Mouse (Mus musculus): Measurements from ENCODE around the gene Rab7. TPM values are rescaled to one million over a fixed set of nuclear protein-coding genes. Genes with fewer than 3 reads are reported as not detected.

The Rab7 gene
- polyA plus RNA-seq (2015; fragmentation: Nextera tagmentation; extraction: Ambion mirVana), result 195 and 206 TPM in 2 replicates

- peak; percentile 93 for ATAC-seq (ENCODE audit: extremely low read depth, insufficient number of reproducible peaks, low FRiP score, low TSS enrichment)
Measured at GRCm38 (mm10) chr6:88044577-88045405, at the start of gene Rab7. Gene Rab7 (minus strand): TSS chr6:88045270.

GRCm38 (mm10) chr6:88088971-88089370, 43.9 kb upstream of the Rab7 start:
- H3K4me3 ChIP-seq, result no peak overlapping the region
- peaks cover 21% of the 10 kb centered on the region for H3K4me1 ChIP-seq
- no peaks in the 10 kb centered on the region for H3K9me3 ChIP-seq
- no peaks in the 10 kb centered on the region for H3K27me3 ChIP-seq (replicated peaks)
- ATAC-seq (ENCODE audit: extremely low read depth, insufficient number of reproducible peaks, low FRiP score, low TSS enrichment), result no peak
- no peak overlapping the region for H3K9ac ChIP-seq
- peaks cover 63% of the 10 kb centered on the region for H3K36me3 ChIP-seq
- H3K4me2 ChIP-seq, result no peak overlapping the region
- H3K27ac ChIP-seq (replicated peaks), result no peak overlapping the region
- 69% methylated on average over 1 of the region's 1 CpGs for WGBS

More at GRCm38 (mm10) chr6:88044577-88045405, at the start of gene Rab7:
- Histone ChIP-seq H3K9me3 (no peaks in the 10 kb centered on the region), H3K27ac (replicated peaks) (peak within 1 kb of the TSS; percentile 92), H3K4me2 (peak within 1 kb of the TSS; percentile 95), H3K9ac (peak within 1 kb of the TSS; percentile 97), H3K27me3 (replicated peaks) (peaks cover 9% of the 10 kb centered on the region; the same call in 1 of the 2 replicates), H3K4me3 (peak within 1 kb of the TSS; percentile 89), H3K36me3 (no peaks in the 10 kb centered on the region; the same call in 1 of the 2 replicates), H3K4me1 (peaks cover 39% of the 10 kb centered on the region)
- under 1% methylated on average over 82 of the region's 82 CpGs for WGBS

GRCm38 (mm10) chr6:88084278-88085151, 39.4 kb upstream of the Rab7 start, which contains the start of gene Rpn1:
Gene Rpn1 (plus strand): TSS chr6:88084482.
- H3K4me3 ChIP-seq, result peak within 1 kb of the TSS; percentile 77
- H3K4me1 ChIP-seq, result peaks cover 25% of the 10 kb centered on the region
- H3K27ac ChIP-seq (replicated peaks), result peak within 1 kb of the TSS; percentile 57
- peaks cover 19% of the 10 kb centered on the region for H3K36me3 ChIP-seq
- no peaks in the 10 kb centered on the region for H3K9me3 ChIP-seq
- peak; percentile 93 for ATAC-seq (ENCODE audit: extremely low read depth, insufficient number of reproducible peaks, low FRiP score, low TSS enrichment)
- H3K4me2 ChIP-seq, result peak within 1 kb of the TSS; percentile 80
- H3K9ac ChIP-seq, result peak within 1 kb of the TSS; percentile 92
- WGBS, result under 1% methylated on average over 62 of the region's 71 CpGs
- peaks cover 11% of the 10 kb centered on the region for H3K27me3 ChIP-seq (replicated peaks)

GRCm38 (mm10) chr6:88083672-88084071, 38.6 kb upstream of the Rab7 start:
- 54% methylated on average over 3 of the region's 3 CpGs for WGBS
- Histone ChIP-seq H3K36me3 (peaks cover 12% of the 10 kb centered on the region), H3K9ac (no peak overlapping the region), H3K9me3 (no peaks in the 10 kb centered on the region), H3K4me3 (peak overlapping the region; percentile 77), H3K27me3 (replicated peaks) (peaks cover 18% of the 10 kb centered on the region), H3K4me1 (peaks cover 25% of the 10 kb centered on the region), H3K27ac (replicated peaks) (peak overlapping the region; percentile 26; the same call in 1 of the 2 replicates), H3K4me2 (peak overlapping the region; percentile 80)
- no peak for ATAC-seq (ENCODE audit: extremely low read depth, insufficient number of reproducible peaks, low FRiP score, low TSS enrichment)

- Histone ChIP-seq H3K4me3 (no peak overlapping the region), H3K9me3 (no peaks in the 10 kb centered on the region), H3K4me2 (no peak overlapping the region), H3K27ac (replicated peaks) (no peak overlapping the region), H3K27me3 (replicated peaks) (peaks cover 21% of the 10 kb centered on the region), H3K36me3 (peaks cover 7% of the 10 kb centered on the region), H3K4me1 (peaks cover 25% of the 10 kb centered on the region), H3K9ac (no peak overlapping the region)
- ATAC-seq (ENCODE audit: extremely low read depth, insufficient number of reproducible peaks, low FRiP score, low TSS enrichment), result no peak
- 78% methylated on average over 7 of the region's 7 CpGs for WGBS
Measured at GRCm38 (mm10) chr6:88083095-88083494, 38.0 kb upstream of the Rab7 start.

GRCm38 (mm10) chr6:88075960-88076517, 31.0 kb upstream of the Rab7 start:
- peaks cover 5% of the 10 kb centered on the region; the same call in 1 of the 2 replicates for H3K4me1 ChIP-seq
- H3K36me3 ChIP-seq, result no peaks in the 10 kb centered on the region
- peak overlapping the region; percentile 87 for H3K4me2 ChIP-seq
- 59% methylated on average over 1 of the region's 1 CpGs for WGBS
- H3K27ac ChIP-seq (replicated peaks), result 0 out of 2 replicates have a peak overlapping the region, but pooled peaks have one; percentile 86
- no peak for ATAC-seq (ENCODE audit: extremely low read depth, insufficient number of reproducible peaks, low FRiP score, low TSS enrichment)
- no peaks in the 10 kb centered on the region for H3K9me3 ChIP-seq
- no peak overlapping the region for H3K4me3 ChIP-seq
- H3K9ac ChIP-seq, result no peak overlapping the region
- peaks cover 35% of the 10 kb centered on the region for H3K27me3 ChIP-seq (replicated peaks)

GRCm38 (mm10) chr6:88074752-88075554, 29.9 kb upstream of the Rab7 start:
- peaks cover 28% of the 10 kb centered on the region for H3K27me3 ChIP-seq (replicated peaks)
- no peaks in the 10 kb centered on the region for H3K9me3 ChIP-seq
- 4% methylated on average over 32 of the region's 32 CpGs for WGBS
- H3K4me3 ChIP-seq, result peak overlapping the region; percentile 58
- peak overlapping the region; percentile 87 for H3K4me2 ChIP-seq
- peak; percentile 97 for ATAC-seq (ENCODE audit: extremely low read depth, insufficient number of reproducible peaks, low FRiP score, low TSS enrichment)
- peaks cover 5% of the 10 kb centered on the region; the same call in 1 of the 2 replicates for H3K4me1 ChIP-seq
- H3K27ac ChIP-seq (replicated peaks), result peak overlapping the region; percentile 86
- no peaks in the 10 kb centered on the region for H3K36me3 ChIP-seq
- peak overlapping the region; percentile 81 for H3K9ac ChIP-seq

GRCm38 (mm10) chr6:88071216-88071615, 26.1 kb upstream of the Rab7 start:
- H3K27me3 ChIP-seq (replicated peaks), result peaks cover 11% of the 10 kb centered on the region
- H3K36me3 ChIP-seq, result no peaks in the 10 kb centered on the region
- H3K4me3 ChIP-seq, result no peak overlapping the region
- H3K9me3 ChIP-seq, result no peaks in the 10 kb centered on the region
- H3K4me1 ChIP-seq, result peaks cover 5% of the 10 kb centered on the region; the same call in 1 of the 2 replicates
- no peak overlapping the region for H3K9ac ChIP-seq
- ATAC-seq (ENCODE audit: extremely low read depth, insufficient number of reproducible peaks, low FRiP score, low TSS enrichment), result no peak
- H3K4me2 ChIP-seq, result no peak overlapping the region
- 67% methylated on average over 5 of the region's 5 CpGs for WGBS
- no peak overlapping the region for H3K27ac ChIP-seq (replicated peaks)

GRCm38 (mm10) chr6:88070468-88070867, 25.4 kb upstream of the Rab7 start:
- ATAC-seq (ENCODE audit: extremely low read depth, insufficient number of reproducible peaks, low FRiP score, low TSS enrichment), result no peak
- Histone ChIP-seq H3K27ac (replicated peaks) (no peak overlapping the region), H3K4me1 (peaks cover 1% of the 10 kb centered on the region; the same call in 1 of the 2 replicates), H3K9me3 (no peaks in the 10 kb centered on the region), H3K4me2 (no peak overlapping the region), H3K9ac (no peak overlapping the region), H3K27me3 (replicated peaks) (peaks cover 11% of the 10 kb centered on the region), H3K4me3 (no peak overlapping the region), H3K36me3 (no peaks in the 10 kb centered on the region)
- 58% methylated on average over 6 of the region's 6 CpGs for WGBS

GRCm38 (mm10) chr6:88068739-88069138, 23.7 kb upstream of the Rab7 start:
- no peaks in the 10 kb centered on the region for H3K36me3 ChIP-seq
- H3K4me2 ChIP-seq, result no peak overlapping the region
- H3K9ac ChIP-seq, result no peak overlapping the region
- WGBS, result 76% methylated on average over 1 of the region's 1 CpGs
- no peaks in the 10 kb centered on the region for H3K9me3 ChIP-seq
- no peak overlapping the region for H3K27ac ChIP-seq (replicated peaks)
- no peak for ATAC-seq (ENCODE audit: extremely low read depth, insufficient number of reproducible peaks, low FRiP score, low TSS enrichment)
- H3K4me3 ChIP-seq, result no peak overlapping the region
- H3K27me3 ChIP-seq (replicated peaks), result peaks cover 11% of the 10 kb centered on the region
- no peaks in the 10 kb centered on the region for H3K4me1 ChIP-seq
